Mouse (Mus musculus) cerebellum, adult (tissue): ENCODE results near the gene Zfp955b.
"Not testable (repeated sequence)": the region's sequence is repeated elsewhere in the genome, so short reads cannot be mapped to it uniquely, and the experiment has no call there.

Experiments
- ATAC-seq: cut with Nextera tagmentation; 2 replicates; pipeline ENCODE4 v1.9.2; 2017; ENCODE audit warnings: mild to moderate bottlenecking, moderate library complexity, mixed read lengths; ENCODE audit not compliant: insufficient number of reproducible peaks, low FRiP score, low TSS enrichment

The Zfp955b gene

DNA sequence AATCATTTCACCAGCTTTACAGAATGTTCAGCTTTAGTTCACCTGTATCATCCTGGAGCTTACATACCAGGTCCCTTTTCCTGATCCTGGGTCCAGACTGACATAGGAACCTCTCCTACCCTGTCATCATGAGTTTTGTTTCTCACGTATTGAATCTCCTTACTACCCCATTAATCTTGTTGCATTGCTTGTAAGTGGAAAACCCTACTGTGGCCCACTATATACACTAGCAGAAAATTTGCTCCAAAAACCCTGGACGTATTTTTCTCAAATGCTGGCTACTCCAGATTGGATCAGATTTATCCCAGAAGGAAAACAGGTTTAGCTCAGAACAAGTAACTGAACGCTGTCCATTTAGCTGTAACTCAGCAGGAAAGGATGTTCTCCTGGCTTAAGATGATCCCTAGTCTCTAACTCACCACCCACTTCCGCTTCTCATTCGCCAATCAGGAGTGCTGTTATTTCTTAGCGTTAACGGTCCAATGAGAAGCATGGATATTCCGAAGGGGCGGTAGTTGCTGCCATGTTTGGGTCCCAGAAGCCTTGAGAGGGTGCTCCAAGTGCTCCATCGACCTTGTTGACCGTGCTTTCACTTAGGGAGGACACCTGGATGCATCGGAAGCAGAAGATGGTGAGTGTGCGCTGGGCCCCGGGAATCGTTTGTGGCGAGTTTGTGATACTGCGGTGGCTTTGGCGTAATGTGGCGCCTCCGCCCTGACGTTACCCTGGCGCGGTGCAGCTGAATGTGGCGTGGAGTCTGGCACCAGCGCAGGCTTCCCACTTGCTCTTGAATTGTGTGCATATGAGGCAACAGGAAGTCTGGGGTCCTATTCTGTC, at the start of gene Zfp955b:
Gene Zfp955b (plus strand): TSS at position 506 of the 837 bp plus-strand sequence.
- ATAC-seq: peak; percentile 99

DNA sequence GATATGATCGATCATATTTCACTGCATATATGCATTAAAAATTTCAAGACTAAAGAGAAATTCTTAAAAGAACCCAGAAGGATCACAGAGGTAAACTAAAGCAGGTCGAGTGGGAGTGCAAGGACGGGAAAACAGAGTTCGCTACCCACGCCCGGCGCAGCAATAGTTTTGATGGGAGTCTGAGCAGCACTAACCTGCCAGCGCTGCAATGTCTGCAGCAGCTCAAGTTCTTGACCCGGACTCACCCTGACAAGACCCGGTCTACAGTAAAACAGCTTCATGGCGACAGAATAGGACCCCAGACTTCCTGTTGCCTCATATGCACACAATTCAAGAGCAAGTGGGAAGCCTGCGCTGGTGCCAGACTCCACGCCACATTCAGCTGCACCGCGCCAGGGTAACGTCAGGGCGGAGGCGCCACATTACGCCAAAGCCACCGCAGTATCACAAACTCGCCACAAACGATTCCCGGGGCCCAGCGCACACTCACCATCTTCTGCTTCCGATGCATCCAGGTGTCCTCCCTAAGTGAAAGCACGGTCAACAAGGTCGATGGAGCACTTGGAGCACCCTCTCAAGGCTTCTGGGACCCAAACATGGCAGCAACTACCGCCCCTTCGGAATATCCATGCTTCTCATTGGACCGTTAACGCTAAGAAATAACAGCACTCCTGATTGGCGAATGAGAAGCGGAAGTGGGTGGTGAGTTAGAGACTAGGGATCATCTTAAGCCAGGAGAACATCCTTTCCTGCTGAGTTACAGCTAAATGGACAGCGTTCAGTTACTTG, 34.6 kb upstream of the Zfp955b start, which contains the start of gene Zfp955a:
Gene Zfp955a (minus strand): TSS at position 616 of the 789 bp plus-strand sequence.
- ATAC-seq: peak; percentile 98

DNA sequence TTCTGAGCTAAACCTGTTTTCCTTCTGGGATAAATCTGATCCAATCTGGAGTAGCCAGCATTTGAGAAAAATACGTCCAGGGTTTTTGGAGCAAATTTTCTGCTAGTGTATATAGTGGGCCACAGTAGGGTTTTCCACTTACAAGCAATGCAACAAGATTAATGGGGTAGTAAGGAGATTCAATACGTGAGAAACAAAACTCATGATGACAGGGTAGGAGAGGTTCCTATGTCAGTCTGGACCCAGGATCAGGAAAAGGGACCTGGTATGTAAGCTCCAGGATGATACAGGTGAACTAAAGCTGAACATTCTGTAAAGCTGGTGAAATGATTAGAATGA, 34.1 kb upstream of the Zfp955b start:
- ATAC-seq: peak; percentile 10; the same call in 1 of the 2 replicates

GRCm38 (mm10) chr17:33264376-33264775, 25.0 kb upstream of the Zfp955b start, which contains the start of gene Olfr63:
TSS of gene Olfr63 (plus strand) at chr17:33264676.
- no peak for ATAC-seq

DNA sequence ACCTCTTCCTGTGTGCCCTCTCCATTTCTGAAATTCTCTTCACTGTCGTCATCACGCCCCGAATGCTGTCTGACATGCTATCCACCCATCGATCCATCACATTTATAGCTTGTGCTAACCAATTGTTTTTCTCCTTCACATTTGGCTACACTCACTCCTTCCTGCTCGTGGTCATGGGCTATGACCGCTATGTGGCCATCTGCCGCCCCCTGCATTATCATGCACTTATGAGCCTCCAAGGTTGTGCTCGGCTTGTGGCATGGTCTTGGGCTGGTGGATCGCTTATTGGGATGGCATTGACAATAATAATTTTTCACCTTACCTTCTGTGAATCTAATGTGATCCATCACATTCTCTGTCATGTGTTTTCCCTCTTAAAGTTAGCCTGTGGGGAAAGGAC, 20.4 kb upstream of the Zfp955b start:
- no peak for ATAC-seq

- not testable (repeated sequence) for ATAC-seq
Observed at GRCm38 (mm10) chr17:33289876-33290149, 469 bp downstream of the Zfp955b start.

- ATAC-seq: no peak
Observed at GRCm38 (mm10) chr17:33352981-33353380, 63.6 kb downstream of the Zfp955b start.
